Mouse (Mus musculus) neural tube, embryonic 12.5 days (tissue): Measurements from ENCODE around the gene Cct5. TPM values are rescaled to one million over a fixed set of nuclear protein-coding genes. Genes with fewer than 3 reads are reported as not detected.
"Not testable (repeated sequence)": the region's sequence is repeated elsewhere in the genome, so short reads cannot be mapped to it uniquely, and the experiment has no call there.

Experiments used
- ATAC-seq: fragments of 200-750 bp; cut with Nextera tagmentation; 2 replicates; pipeline ENCODE4 v1.8.0; 2017; ENCODE audit warnings: low read depth, mild to moderate bottlenecking, moderate TSS enrichment, moderate library complexity; ENCODE audit not compliant: low FRiP score
- H3K27ac ChIP-seq: fragments of 300-500 bp; sonication (generic); 2 replicates; pipeline ENCODE4 v1.5.1; 2016
- H3K27me3 ChIP-seq: fragments of 300-500 bp; sonication (generic); replicated peaks from 2 replicates; pipeline ENCODE4 v1.6.1; 2016; ENCODE audit warnings: mild to moderate bottlenecking
- H3K36me3 ChIP-seq: fragments of 300-500 bp; sonication (generic); 2 replicates; pipeline ENCODE4 v1.6.1; 2016; ENCODE audit warnings: mild to moderate bottlenecking
- H3K4me1 ChIP-seq: fragments of 300-500 bp; sonication (generic); 2 replicates; pipeline ENCODE4 v1.6.1; 2016
- H3K4me2 ChIP-seq: fragments of 300-500 bp; sonication (generic); replicated peaks from 2 replicates; pipeline ENCODE4 v1.6.1; 2016; ENCODE audit warnings: mild to moderate bottlenecking
- H3K4me3 ChIP-seq: fragments of 300-500 bp; sonication (generic); 2 replicates; pipeline ENCODE4 v1.5.1; 2016
- H3K9ac ChIP-seq: fragments of 300-500 bp; sonication (generic); 2 replicates; pipeline ENCODE4 v1.6.1; 2016; ENCODE audit warnings: mild to moderate bottlenecking
- H3K9me3 ChIP-seq: fragments of 300-500 bp; sonication (generic); 2 replicates; pipeline ENCODE4 v1.6.1; 2016; ENCODE audit warnings: mild to moderate bottlenecking
- WGBS: fragments of 180-500 bp; shearing (Covaris S2); methylation state at CpG from one replicate; pipeline ENCODE4 v1.1.7; 2016; 5-methylcytosine and 5-hydroxymethylcytosine counted together
- polyA plus RNA-seq: library from polyadenylated mRNA; unstranded; fragments of >200 nt; fragmentation: Nextera tagmentation; extraction: Ambion mirVana; gene quantifications from 2 replicates; pipeline ENCODE4 v1.2.1, GENCODE M21; 2016

The Cct5 gene
- polyA plus RNA-seq, 1 experiment from 2014 or later: 583 TPM

DNA sequence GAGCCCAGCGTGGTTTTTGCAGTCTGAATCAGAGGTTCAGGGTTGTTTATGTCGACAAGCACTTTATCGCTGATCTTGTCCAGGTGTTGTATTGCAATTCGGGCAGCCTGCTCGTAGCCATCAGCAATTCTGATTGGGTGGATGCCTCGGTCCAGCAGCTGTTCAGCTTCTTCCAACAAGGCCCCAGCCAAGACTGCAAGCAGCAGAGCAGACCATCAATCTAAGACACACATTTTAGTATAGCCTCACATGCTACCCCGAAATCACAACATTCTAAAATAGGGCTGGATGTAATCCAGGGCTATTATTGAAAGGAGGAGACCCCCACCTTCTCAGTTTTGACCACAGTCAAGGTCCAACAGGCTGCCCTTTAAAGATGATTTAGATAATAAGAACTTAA is 6.0 kb downstream of the Cct5 start:
- no peaks in the 10 kb centered on the region for H3K27me3 ChIP-seq
- H3K36me3 ChIP-seq: peaks cover 66% of the 10 kb centered on the region
- 94% methylated on average over 7 of the region's 7 CpGs for WGBS
- no peak overlapping the region for H3K4me3 ChIP-seq
- ATAC-seq: no peak
- H3K9ac ChIP-seq: no peak overlapping the region
- no peak overlapping the region for H3K4me2 ChIP-seq
- H3K27ac ChIP-seq: no peak overlapping the region
- H3K9me3 ChIP-seq: no peaks in the 10 kb centered on the region
- peaks cover 18% of the 10 kb centered on the region for H3K4me1 ChIP-seq

DNA sequence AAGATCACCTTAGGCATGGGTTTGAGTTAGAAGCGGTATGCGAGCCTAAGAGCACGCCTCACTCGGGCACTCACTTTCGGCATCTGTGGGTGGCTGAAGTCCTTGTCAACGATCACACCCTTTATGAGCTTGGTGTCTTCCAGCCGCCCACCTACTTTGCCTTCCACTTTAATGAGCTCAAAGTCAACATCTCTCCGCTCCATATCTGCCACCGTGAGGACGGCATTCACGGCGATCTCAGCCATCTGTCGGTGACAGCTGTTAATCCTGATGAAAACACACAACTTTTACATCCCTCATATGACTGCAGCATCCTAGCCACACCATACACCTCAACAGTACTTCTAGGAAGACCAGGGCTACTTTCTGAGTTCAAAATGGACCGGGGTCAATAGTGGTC is 7.3 kb downstream of the Cct5 start:
- peaks cover 80% of the 10 kb centered on the region for H3K36me3 ChIP-seq
- no peaks in the 10 kb centered on the region for H3K9me3 ChIP-seq

DNA sequence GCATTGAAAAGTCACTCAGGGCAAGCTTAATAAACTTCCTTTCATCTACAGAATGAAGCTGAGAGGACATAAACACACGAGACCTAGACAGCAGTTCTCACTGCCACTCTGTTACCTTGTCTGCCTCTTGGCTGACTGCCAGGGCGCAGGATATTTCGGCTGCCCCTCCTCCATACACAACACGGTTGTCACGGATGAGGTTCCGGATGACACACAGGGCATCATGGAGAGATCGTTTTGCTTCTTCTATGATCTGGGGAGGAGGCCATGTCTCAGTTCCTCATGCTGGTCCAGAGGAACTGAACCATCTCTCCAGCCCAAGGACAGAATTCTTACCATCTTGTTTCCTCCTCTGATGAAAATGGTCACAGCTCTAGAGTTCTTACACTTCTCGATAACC is 9.1 kb downstream of the Cct5 start:
- ATAC-seq: no peak
- peaks cover 77% of the 10 kb centered on the region for H3K36me3 ChIP-seq
- H3K4me3 ChIP-seq: no peak overlapping the region
- no peaks in the 10 kb centered on the region for H3K9me3 ChIP-seq
- 94% methylated on average over 8 of the region's 8 CpGs for WGBS
- no peaks in the 10 kb centered on the region for H3K4me1 ChIP-seq
- no peak overlapping the region for H3K9ac ChIP-seq
- no peak overlapping the region for H3K4me2 ChIP-seq
- no peak overlapping the region for H3K27ac ChIP-seq
- H3K27me3 ChIP-seq: no peaks in the 10 kb centered on the region

More for the DNA sequence above, 7.3 kb downstream of the Cct5 start:
- Histone ChIP-seq H3K27me3 (no peaks in the 10 kb centered on the region), H3K4me1 (peaks cover 4% of the 10 kb centered on the region), H3K4me3 (no peak overlapping the region), H3K4me2 (no peak overlapping the region), H3K27ac (no peak overlapping the region), H3K9ac (no peak overlapping the region)
- WGBS: 91% methylated on average over 14 of the region's 14 CpGs
- ATAC-seq: no peak

DNA sequence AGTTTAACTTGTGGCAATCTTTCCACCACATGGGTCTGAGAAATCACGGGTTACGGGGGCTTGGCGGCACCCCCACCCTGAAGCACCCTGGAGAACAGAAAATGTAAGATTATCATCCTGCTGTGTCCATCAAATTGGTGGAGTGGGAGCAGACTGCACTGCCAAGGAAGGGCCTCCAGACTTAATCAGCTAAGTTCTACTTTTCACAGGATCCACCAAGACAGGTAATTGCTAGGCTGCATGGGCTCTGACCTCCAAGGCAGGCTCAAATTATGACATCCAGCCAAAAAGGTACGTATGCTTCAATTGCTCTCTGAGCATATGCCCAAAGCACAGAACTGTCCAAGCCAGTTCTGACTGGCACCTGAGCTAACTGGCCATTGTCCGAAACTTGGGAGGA is 11.4 kb downstream of the Cct5 start:
- no peak overlapping the region for H3K9ac ChIP-seq
- H3K4me3 ChIP-seq: no peak overlapping the region
- H3K27me3 ChIP-seq: no peaks in the 10 kb centered on the region
- H3K27ac ChIP-seq: no peak overlapping the region
- H3K9me3 ChIP-seq: no peaks in the 10 kb centered on the region
- 95% methylated on average over 5 of the region's 5 CpGs for WGBS
- ATAC-seq: no peak
- no peaks in the 10 kb centered on the region for H3K4me1 ChIP-seq
- H3K4me2 ChIP-seq: no peak overlapping the region
- peaks cover 63% of the 10 kb centered on the region for H3K36me3 ChIP-seq

DNA sequence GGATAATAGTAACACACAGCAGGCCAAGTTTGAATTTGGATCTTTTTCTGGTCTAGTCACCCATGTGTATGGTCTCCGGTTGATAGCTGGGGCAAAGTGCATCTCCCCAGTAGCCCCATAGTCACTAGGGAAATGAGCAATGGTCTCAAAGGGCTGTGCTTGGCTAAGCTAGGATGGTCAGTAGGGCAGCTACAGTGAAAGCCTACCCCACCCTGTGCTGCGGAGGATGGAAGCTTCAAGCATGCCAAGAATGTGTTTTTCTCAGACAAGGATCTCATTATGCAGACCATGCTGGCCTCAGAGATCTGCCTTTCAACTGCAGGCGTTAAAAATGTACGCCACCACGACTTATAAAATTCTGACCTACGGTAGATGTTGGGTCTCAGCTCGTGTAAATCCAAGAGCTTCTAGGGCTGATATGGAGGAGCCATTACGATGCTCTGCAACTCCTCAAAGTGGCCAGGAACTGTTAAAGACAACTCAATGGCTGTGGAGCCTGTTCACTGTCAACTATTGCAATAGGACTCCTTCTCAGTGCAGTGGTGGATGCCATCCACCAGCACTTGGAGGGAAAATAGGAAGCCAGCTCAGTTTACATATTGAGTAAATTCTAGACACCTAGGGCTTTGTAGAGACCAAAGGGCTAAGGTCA is 12.5 kb downstream of the Cct5 start:
- Histone ChIP-seq H3K4me3 (no peak overlapping the region), H3K4me1 (no peaks in the 10 kb centered on the region), H3K9me3 (no peaks in the 10 kb centered on the region), H3K27ac (no peak overlapping the region), H3K4me2 (no peak overlapping the region), H3K36me3 (peaks cover 52% of the 10 kb centered on the region), H3K9ac (no peak overlapping the region), H3K27me3 (no peaks in the 10 kb centered on the region)
- ATAC-seq: no peak
- WGBS: 80% methylated on average over 8 of the region's 8 CpGs

DNA sequence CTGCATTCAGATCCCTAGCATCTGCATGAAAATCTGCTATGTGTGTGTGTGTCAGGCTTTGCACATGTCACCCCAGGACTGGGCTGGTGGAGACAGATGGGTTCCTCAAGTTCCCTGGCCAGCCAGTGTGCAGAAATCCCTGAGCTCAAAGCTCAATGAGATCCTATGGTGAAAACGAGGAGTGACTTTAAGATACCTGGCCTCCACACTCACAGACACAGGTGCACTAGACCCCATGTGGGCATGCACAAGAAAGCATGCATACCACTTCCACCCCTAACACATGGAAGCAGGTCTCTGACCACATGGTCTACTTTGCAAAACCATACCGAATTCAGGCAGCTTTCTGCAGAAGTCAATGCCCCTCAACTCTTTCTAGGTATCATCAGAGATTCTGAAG is 13.8 kb downstream of the Cct5 start:
- Histone ChIP-seq H3K9me3 (no peaks in the 10 kb centered on the region), H3K36me3 (peaks cover 39% of the 10 kb centered on the region), H3K27ac (no peak overlapping the region), H3K4me3 (no peak overlapping the region), H3K27me3 (no peaks in the 10 kb centered on the region), H3K9ac (no peak overlapping the region), H3K4me1 (no peaks in the 10 kb centered on the region), H3K4me2 (no peak overlapping the region)
- ATAC-seq: no peak
- 76% methylated on average over 2 of the region's 2 CpGs for WGBS

DNA sequence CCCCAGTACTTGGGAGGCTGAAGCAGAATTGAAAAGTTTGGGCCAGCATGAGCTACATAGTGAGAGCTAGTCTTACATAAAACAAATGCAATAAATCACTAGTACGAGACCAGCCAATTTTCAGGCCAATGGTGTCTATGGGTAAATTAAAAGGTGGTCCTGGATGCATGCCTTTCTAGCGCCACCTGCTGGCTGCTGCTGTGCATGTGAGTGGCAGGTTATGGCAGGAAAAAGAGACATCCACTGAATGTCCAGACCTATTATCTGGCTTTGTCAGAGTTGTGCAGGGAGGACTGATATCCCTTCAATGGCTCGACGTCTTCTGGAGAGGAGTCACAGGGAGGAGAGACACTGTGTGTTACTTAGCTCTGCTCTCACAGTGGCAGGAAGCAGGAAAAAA is 15.1 kb downstream of the Cct5 start:
- no peak overlapping the region for H3K4me3 ChIP-seq
- peaks cover 26% of the 10 kb centered on the region for H3K36me3 ChIP-seq
- H3K4me1 ChIP-seq: no peaks in the 10 kb centered on the region
- no peaks in the 10 kb centered on the region for H3K27me3 ChIP-seq
- peak; percentile 52 for ATAC-seq
- 7% methylated on average over 4 of the region's 4 CpGs for WGBS
- H3K9ac ChIP-seq: no peak overlapping the region
- no peaks in the 10 kb centered on the region for H3K9me3 ChIP-seq
- no peak overlapping the region for H3K4me2 ChIP-seq
- no peak overlapping the region for H3K27ac ChIP-seq

DNA sequence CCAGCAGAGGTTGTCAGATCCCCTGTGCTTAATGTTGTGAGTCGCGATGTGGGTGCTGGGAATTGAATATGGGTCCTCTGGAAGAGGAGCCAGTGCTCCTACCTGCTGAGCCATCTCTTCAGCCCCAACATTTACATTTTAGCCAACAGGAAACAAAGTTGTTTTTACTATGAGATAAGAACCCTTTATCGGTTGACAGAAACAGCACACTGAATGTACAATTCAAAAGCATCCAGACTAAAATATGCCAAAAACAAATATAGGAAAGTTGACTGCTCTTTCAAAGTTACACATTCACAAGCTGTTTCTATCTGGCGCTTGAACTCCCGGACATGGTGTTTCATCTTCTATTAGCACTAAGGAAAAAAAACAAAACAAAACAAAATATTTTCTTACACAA is 15.5 kb downstream of the Cct5 start:
- no peak overlapping the region for H3K9ac ChIP-seq
- no peak for ATAC-seq
- H3K27ac ChIP-seq: no peak overlapping the region
- peaks cover 22% of the 10 kb centered on the region for H3K36me3 ChIP-seq
- H3K4me2 ChIP-seq: no peak overlapping the region
- H3K4me3 ChIP-seq: no peak overlapping the region
- 86% methylated on average over 5 of the region's 5 CpGs for WGBS
- H3K27me3 ChIP-seq: no peaks in the 10 kb centered on the region
- H3K9me3 ChIP-seq: no peaks in the 10 kb centered on the region
- H3K4me1 ChIP-seq: no peaks in the 10 kb centered on the region

DNA sequence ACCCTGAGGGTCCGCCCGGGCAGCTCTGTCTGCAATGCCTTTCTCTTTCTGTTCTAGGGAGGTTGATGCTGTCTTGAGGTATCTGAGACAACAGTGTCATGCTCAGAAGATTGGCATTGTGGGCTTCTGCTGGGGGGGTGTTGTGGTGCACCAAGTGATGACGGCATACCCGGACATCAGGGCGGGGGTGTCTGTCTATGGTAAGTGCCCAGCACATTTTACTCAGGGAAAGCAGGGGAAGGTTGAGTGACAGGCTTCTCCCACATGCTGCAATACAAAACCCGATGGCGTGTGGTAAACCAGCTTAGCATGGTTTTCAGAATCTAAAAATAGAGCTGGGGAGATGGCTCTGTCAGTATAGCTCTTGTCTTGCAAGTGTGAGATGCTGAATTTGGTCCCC is 16.4 kb downstream of the Cct5 start:
- no peak overlapping the region for H3K27ac ChIP-seq
- 83% methylated on average over 7 of the region's 7 CpGs for WGBS
- H3K27me3 ChIP-seq: no peaks in the 10 kb centered on the region
- no peak overlapping the region for H3K4me2 ChIP-seq
- H3K9me3 ChIP-seq: no peaks in the 10 kb centered on the region
- no peaks in the 10 kb centered on the region for H3K4me1 ChIP-seq
- H3K4me3 ChIP-seq: no peak overlapping the region
- no peak overlapping the region for H3K9ac ChIP-seq
- peaks cover 14% of the 10 kb centered on the region for H3K36me3 ChIP-seq
- no peak for ATAC-seq

DNA sequence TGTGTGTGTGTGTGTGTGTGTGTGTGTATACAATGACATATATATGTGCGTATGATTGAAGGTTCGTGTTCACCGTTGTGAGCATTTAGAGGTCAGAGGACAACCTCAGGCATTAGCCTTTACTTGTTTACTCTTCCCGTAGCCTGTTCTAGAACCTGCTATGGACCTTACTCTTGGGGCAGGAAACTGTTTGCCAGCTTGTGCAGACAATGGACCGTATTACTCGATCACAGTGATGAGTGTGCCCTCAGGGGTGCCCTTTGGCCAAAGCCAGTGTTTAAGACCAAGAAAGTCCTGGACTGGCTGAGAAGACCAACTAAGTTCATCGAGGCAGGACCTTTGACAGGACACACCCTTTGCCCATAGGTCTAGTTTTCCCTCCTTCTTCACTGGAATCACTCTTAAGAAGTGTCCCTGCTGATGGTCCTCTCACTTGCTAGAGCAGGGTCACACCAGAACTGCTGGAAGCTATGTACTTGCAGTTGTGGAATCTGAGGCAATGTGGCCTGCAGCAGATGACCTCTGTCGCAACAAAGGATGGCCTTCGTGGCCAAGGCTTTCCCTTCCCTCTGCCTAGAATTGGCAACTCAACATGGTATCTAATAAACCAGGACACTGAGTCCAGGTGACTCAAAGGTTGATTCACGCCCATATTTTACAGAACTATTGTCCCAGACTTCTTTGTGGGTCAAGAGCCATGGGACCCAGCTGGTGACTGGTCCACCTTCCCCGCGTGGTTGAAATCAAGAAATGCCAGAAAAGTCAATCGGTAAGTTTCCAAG is 18.1 kb downstream of the Cct5 start:
- Histone ChIP-seq H3K4me1 (no peaks in the 10 kb centered on the region), H3K4me3 (no peak overlapping the region), H3K9ac (no peak overlapping the region), H3K27me3 (no peaks in the 10 kb centered on the region), H3K36me3 (no peaks in the 10 kb centered on the region), H3K27ac (no peak overlapping the region), H3K4me2 (no peak overlapping the region), H3K9me3 (no peaks in the 10 kb centered on the region)
- ATAC-seq: no peak
- WGBS: 92% methylated on average over 13 of the region's 13 CpGs

DNA sequence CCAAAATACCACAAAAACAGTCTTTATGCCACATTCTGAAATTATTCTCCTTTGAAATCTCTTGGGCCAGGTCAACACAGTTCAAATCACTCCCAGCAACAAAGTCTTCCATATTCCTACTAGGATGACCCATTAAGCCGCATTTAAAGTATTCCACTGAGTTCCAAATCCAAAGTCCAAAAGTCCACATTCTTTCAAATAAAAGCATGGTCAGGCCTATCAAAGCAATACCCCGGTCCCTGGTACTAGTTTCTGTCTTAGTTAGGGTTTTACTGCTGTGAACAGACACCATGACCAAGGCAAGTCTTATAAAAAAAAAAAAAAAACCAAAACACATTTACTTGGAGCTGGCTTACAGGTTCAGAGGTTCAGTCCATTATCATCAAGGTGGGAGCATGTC is 20.5 kb downstream of the Cct5 start:
- not testable (repeated sequence) for H3K4me1 ChIP-seq, H3K36me3 ChIP-seq, ATAC-seq, H3K9ac ChIP-seq, H3K27ac ChIP-seq, H3K27me3 ChIP-seq, H3K4me3 ChIP-seq, H3K9me3 ChIP-seq, H3K4me2 ChIP-seq
- 89% methylated on average over 2 of the region's 2 CpGs for WGBS

DNA sequence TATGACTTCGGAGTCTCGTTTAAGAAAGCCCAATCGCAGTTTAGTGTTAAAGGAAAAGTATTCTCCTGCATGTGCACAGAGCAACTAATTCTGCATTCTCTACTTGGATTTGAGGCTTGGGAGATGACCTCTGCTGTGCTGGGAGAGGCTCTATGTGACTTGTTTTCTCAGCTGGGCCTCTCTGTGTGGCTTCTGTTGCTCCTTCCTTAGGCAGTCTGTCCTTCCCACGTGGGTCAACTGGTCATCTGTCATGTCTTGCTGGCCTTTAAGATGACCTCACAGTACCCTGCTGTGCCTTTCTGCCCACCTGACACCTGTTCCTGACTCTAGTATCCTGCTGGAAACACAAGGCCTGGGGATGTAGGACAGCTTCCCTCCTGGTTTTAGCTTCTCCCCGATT is 25.5 kb downstream of the Cct5 start:
- Histone ChIP-seq H3K9ac (no peak overlapping the region), H3K4me1 (no peaks in the 10 kb centered on the region), H3K4me2 (no peak overlapping the region), H3K27ac (no peak overlapping the region), H3K36me3 (no peaks in the 10 kb centered on the region), H3K27me3 (no peaks in the 10 kb centered on the region), H3K9me3 (no peaks in the 10 kb centered on the region), H3K4me3 (no peak overlapping the region)
- ATAC-seq: no peak
- 72% methylated on average over 5 of the region's 5 CpGs for WGBS

DNA sequence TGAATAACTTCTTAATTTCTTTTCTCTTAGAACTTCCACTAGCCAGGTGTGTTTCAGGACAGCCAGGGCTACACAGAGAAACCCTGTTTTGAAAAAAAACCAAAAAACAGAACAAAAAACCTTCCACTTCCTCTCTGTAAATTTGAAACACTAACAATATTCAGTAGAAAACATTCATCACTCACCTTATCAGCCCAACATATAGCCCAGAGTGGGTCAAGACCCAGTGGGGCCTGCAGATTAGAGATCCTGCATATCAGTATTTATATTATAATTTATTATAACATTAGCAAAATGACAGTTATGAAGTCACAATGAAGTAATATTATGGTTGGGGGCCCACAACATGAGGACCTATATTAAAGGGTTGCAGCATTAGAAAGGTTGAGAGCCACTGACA is 27.9 kb downstream of the Cct5 start:
- Histone ChIP-seq H3K9ac (no peak overlapping the region), H3K36me3 (no peaks in the 10 kb centered on the region), H3K27me3 (no peaks in the 10 kb centered on the region), H3K4me1 (peaks cover 2% of the 10 kb centered on the region; the same call in 1 of the 2 replicates), H3K4me2 (no peak overlapping the region), H3K27ac (no peak overlapping the region), H3K4me3 (no peak overlapping the region), H3K9me3 (no peaks in the 10 kb centered on the region)
- ATAC-seq: no peak
